Mouse (Mus musculus) liver, embryonic 14.5 days (tissue): ENCODE measurements around the gene Dydc1. TPM values are rescaled to one million over a fixed set of nuclear protein-coding genes. Genes with fewer than 3 reads are reported as not detected.

Source experiments
- ATAC-seq: fragments of 200-750 bp; cut with Nextera tagmentation; 2 replicates; pipeline ENCODE4 v1.8.0; 2017; ENCODE audit warnings: moderate number of reproducible peaks, mild to moderate bottlenecking, moderate library complexity; ENCODE audit not compliant: insufficient read depth
- DNase-seq, 3 experiments: peaks; one replicate each; pipeline ENCODE4 v3.0.0-alpha.2; 2012 to 2013; ENCODE audit warnings: low read depth in 3 of 3, low spot score in 3 of 3
- H3K27ac ChIP-seq: fragments of 300-500 bp; sonication (generic); 2 replicates; pipeline ENCODE4 v1.5.1; 2014; ENCODE audit warnings: moderate library complexity, mild to moderate bottlenecking, control low read depth, inconsistent platforms
- H3K27me3 ChIP-seq: fragments of 300-500 bp; sonication (generic); 2 replicates; pipeline ENCODE4 v1.6.1; 2014; ENCODE audit warnings: mild to moderate bottlenecking, low read length, moderate library complexity; ENCODE audit not compliant: control insufficient read depth, insufficient read depth
- H3K36me3 ChIP-seq: fragments of 300-500 bp; sonication (generic); replicated peaks from 2 replicates; pipeline ENCODE4 v1.6.1; 2014; ENCODE audit warnings: low read depth; ENCODE audit not compliant: control insufficient read depth, insufficient read depth
- H3K4me1 ChIP-seq, 2 experiments: fragments of 200-500 bp in 1 of 2; fragments of 300-500 bp in 1 of 2; sonication (generic) in 1 of 2; replicated peaks; 2 replicates each; pipeline ENCODE4 v1.6.1; 2012 to 2014; ENCODE audit warnings: antibody characterized with exemption in 1 of 2, inconsistent platforms in 1 of 2, low read length in 1 of 2; ENCODE audit not compliant: control insufficient read depth in 2 of 2, insufficient read depth in 2 of 2
- H3K4me2 ChIP-seq: fragments of 300-500 bp; sonication (generic); 2 replicates; pipeline ENCODE4 v1.6.1; 2014; ENCODE audit warnings: low read depth, mild to moderate bottlenecking, control low read depth, moderate library complexity
- H3K4me3 ChIP-seq, 2 experiments: fragments of 200-500 bp in 1 of 2; fragments of 300-500 bp in 1 of 2; sonication (generic) in 1 of 2; 2 replicates each; pipeline ENCODE4 v1.5.1; 2012 to 2014; ENCODE audit warnings: low read depth in 2 of 2, low read length in 2 of 2, mild to moderate bottlenecking in 2 of 2, control low read depth in 1 of 2, inconsistent platforms in 1 of 2, moderate library complexity in 1 of 2; ENCODE audit not compliant: insufficient read depth in 1 of 2
- H3K9ac ChIP-seq: fragments of 300-500 bp; sonication (generic); replicated peaks from 2 replicates; pipeline ENCODE4 v1.6.1; 2014; ENCODE audit warnings: mild to moderate bottlenecking, control low read depth, moderate library complexity
- H3K9me3 ChIP-seq: fragments of 300-500 bp; sonication (generic); 2 replicates; pipeline ENCODE4 v1.6.1; 2016; ENCODE audit warnings: low read length, mixed read lengths; ENCODE audit not compliant: control insufficient read depth
- CTCF ChIP-seq: IDR thresholded peaks from 2 replicates; pipeline ENCODE4 v1.5.1; 2016; ENCODE audit warnings: antibody characterized with exemption, low read depth, control low read depth
- EP300 ChIP-seq: IDR thresholded peaks from 2 replicates; pipeline ENCODE4 v1.6.1; 2016; ENCODE audit warnings: antibody characterized with exemption, low read depth
- WGBS: fragments of 180-500 bp; shearing (Covaris S2); extraction: QIAGEN DNeasy Blood & Tissue Kit; methylation state at CpG from one replicate; pipeline ENCODE4 v1.1.7; 2014; ENCODE audit not compliant: insufficient replicate concordance; 5-methylcytosine and 5-hydroxymethylcytosine counted together
- polyA plus RNA-seq, 2 experiments: library from polyadenylated mRNA; depleted of rRNA in 1 of 2; stranded (reverse) in 1 of 2; unstranded in 1 of 2; fragments of >200 nt; fragmentation: Nextera tagmentation in 1 of 2; extraction: Ambion mirVana in 1 of 2; gene quantifications; 2 replicates each; pipeline versions ENCODE4 v1.2.1 to v1.2.3; 2012 to 2014

Dydc1 gene
- polyA plus RNA-seq, 2 experiments = 0.03 to 0.11 TPM

DNA sequence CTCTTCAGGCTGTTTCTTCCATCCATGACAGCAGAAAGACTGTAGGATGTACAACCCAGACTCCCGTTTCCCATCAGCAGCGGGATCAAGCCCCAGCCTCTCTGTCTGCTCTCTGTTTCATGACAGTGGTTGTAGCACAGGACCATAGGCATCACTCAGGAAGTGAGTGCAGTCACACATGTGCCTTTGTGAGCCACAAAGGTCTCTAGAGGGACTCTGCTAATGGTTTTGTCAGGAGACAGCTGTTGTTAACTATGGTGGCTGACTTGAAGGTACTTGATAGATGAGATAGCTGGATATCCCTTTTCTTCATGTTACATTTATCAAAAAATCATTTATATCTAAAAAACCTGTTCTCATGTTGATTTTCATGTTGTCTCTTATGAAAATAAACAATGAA, 9.7 kb downstream of the Dydc1 start:
- H3K4me3 ChIP-seq = no peak overlapping the region

DNA sequence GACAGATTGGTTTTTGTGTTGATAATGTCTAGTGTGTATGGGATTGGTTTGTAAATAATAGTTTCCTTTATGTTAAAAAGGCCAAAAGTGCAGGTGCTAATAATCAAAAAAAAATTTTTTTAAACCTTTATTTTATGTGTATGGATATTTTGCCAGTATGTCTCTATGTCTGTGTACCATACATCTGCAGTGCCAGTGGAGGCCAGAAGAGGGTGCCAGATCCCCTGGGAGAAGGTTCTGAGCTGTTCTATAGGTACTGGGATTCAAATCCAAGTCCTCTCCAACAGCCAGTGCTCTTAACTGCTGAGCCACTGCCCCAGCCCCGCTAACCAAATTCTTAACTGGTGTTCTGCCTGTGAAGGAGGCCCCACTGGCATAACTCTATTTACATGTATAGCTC, 14.8 kb downstream of the Dydc1 start:
- DNase-seq (no peak), ATAC-seq (no peak)
- 62% methylated on average over 1 of the region's 1 CpGs for WGBS
- H3K36me3 ChIP-seq = no peaks in the 10 kb centered on the region
- H3K9ac ChIP-seq = no peak overlapping the region
- no peak overlapping the region for H3K27ac ChIP-seq
- no peaks in the 10 kb centered on the region for H3K4me1 ChIP-seq
- H3K4me2 ChIP-seq = no peak overlapping the region
- peak; percentile 66 for TF ChIP-seq CTCF
- no peak for TF ChIP-seq EP300
- no peaks in the 10 kb centered on the region for H3K27me3 ChIP-seq
- H3K4me3 ChIP-seq = no peak overlapping the region
- no peaks in the 10 kb centered on the region for H3K9me3 ChIP-seq

More for the DNA sequence above, 9.7 kb downstream of the Dydc1 start:
- TF ChIP-seq CTCF (no peak), EP300 (no peak)
- ATAC-seq (no peak), DNase-seq (no peak)
- WGBS = 62% methylated on average over 2 of the region's 2 CpGs
- no peak overlapping the region for H3K4me2 ChIP-seq
- no peaks in the 10 kb centered on the region for H3K9me3 ChIP-seq
- no peaks in the 10 kb centered on the region for H3K4me1 ChIP-seq
- no peaks in the 10 kb centered on the region for H3K27me3 ChIP-seq
- H3K27ac ChIP-seq = no peak overlapping the region
- no peaks in the 10 kb centered on the region for H3K36me3 ChIP-seq
- no peak overlapping the region for H3K9ac ChIP-seq

DNA sequence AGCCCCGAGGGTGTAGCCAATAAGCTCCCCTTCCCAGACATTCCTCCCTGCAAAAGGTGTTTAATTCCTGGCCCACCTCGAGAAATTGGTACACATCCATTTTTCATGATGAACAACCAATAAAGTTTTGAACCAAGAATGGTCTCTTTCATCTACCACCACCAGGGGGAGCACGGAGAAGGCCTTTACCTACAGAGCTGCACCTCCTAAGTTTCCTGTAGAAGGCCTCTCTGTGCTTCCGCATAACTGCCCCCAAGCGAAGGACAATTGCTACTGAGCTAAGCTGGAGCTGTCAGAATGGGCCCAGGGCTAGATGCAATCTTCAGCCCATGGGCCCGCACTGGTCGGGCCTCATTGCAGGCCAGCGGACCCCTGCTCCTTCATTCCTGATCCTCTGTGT, 18.1 kb downstream of the Dydc1 start:
- ATAC-seq (no peak), DNase-seq (no peak)
- no peak overlapping the region for H3K4me2 ChIP-seq
- H3K27ac ChIP-seq = no peak overlapping the region
- H3K4me3 ChIP-seq = no peak overlapping the region
- H3K36me3 ChIP-seq = no peaks in the 10 kb centered on the region
- no peak for TF ChIP-seq EP300
- TF ChIP-seq CTCF = peak; percentile 74
- no peaks in the 10 kb centered on the region for H3K9me3 ChIP-seq
- H3K27me3 ChIP-seq = no peaks in the 10 kb centered on the region
- H3K4me1 ChIP-seq = no peaks in the 10 kb centered on the region
- no peak overlapping the region for H3K9ac ChIP-seq
- WGBS = 34% methylated on average over 8 of the region's 8 CpGs

DNA sequence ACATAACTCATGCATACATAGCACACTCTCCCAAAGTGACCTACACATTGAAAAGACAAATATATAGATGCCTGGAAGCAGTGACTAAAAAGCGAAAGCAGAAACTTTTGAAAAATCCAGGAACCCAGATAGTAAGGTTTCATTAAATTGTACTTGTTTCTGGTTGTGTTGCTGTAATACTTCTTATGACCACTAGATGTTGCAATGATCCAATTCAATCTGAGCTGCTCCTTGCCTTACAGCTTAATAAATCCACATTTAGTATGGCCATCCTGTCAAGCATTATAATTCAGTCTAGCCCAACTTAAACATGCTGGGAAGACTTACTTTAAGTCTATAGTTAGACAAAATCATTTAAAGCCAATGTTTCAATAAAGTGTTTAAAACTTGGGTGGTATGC, 21.4 kb downstream of the Dydc1 start:
- DNase-seq = no peak
- Histone ChIP-seq H3K9ac (no peak overlapping the region), H3K36me3 (no peaks in the 10 kb centered on the region), H3K4me3 (no peak overlapping the region), H3K9me3 (no peaks in the 10 kb centered on the region), H3K4me1 (no peaks in the 10 kb centered on the region), H3K4me2 (no peak overlapping the region), H3K27me3 (no peaks in the 10 kb centered on the region), H3K27ac (no peak overlapping the region)
- ATAC-seq = no peak
- TF ChIP-seq EP300 = no peak
- TF ChIP-seq CTCF = peak; percentile 49; the same call in 1 of the 2 replicates
- 28% methylated on average over 1 of the region's 1 CpGs for WGBS

DNA sequence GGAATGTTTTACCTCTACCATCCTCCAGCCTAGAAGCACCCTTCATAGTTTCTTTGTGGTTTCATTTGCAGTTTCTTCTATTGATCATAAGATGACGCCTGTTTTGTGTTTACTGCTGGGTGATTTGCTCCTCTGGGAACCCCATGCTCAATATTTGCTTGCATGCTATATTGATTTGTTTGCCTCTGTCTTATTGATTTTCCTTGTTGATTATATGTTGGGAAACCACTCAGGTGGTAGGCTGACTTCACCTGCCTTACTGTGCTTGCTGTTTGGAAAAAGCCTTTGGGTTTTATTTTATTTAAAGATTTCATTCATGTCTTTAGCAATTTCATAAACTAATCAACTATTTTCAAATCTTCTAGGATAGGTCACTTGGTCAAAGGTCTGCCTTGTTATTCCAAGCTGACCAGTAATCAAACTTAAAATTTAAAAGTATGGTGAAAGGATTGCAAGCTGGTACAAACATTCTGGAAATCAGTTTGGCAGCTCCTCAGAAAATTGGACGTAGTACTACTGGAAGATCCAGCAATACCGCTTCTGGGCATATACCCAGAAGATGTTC, 23.7 kb downstream of the Dydc1 start:
- Histone ChIP-seq H3K9ac (no peak overlapping the region), H3K4me1 (no peaks in the 10 kb centered on the region; a peak in 1 of 4 replicates), H3K9me3 (no peaks in the 10 kb centered on the region), H3K4me3 (no peak overlapping the region), H3K36me3 (no peaks in the 10 kb centered on the region), H3K4me2 (no peak overlapping the region), H3K27ac (no peak overlapping the region), H3K27me3 (no peaks in the 10 kb centered on the region)
- no peak for DNase-seq
- TF ChIP-seq EP300 (no peak), CTCF (no peak)
- WGBS = 54% methylated on average over 3 of the region's 3 CpGs
- no peak for ATAC-seq
